Mouse (Mus musculus): ENCODE results near the gene Ccdc126. TPM values are rescaled to one million over a fixed set of nuclear protein-coding genes. Genes with fewer than 3 reads are reported as not detected.
"Not testable (repeated sequence)": the region's sequence is repeated elsewhere in the genome, so short reads cannot be mapped to it uniquely, and the experiment has no call there.

Gene Ccdc126
- 11.3 and 12.0 TPM in 2 replicates for polyA plus RNA-seq (2012; rRNA removed)

- peak; percentile 96 to 99 for DNase-seq (ENCODE audit: extremely low spot score in 1 of 2, low spot score in 1 of 2)
Measured at GRCm38 (mm10) chr6:49318966-49319594, at the start of gene Ccdc126. TSS of gene Ccdc126 (plus strand) at chr6:49319274.

- peak in 1 of 2 experiments; percentile 23 for DNase-seq (ENCODE audit: extremely low spot score in 1 of 2, low spot score in 1 of 2)
Measured at GRCm38 (mm10) chr6:49269923-49270322, 49.2 kb upstream of the Ccdc126 start.

DNA sequence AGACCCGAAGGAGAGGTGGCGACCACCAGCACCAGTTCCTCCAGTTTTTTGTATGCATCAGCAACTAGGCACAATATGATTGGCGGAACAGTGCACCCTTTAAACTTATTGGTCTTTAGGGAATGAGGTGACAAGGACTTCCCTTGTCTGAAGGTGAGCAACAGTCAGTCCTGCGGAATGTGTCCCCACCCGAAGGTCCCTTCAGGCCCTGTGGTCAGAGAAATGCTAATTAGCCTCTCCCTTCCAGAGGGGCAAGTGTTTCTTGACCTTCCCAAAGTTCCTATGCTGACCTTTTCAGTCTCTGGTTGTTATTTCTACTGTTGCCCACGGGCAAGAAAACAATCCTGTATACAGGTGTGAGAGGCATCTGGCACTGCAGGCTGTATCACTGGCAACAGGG, 47.3 kb upstream of the Ccdc126 start:
- DNase-seq (ENCODE audit: extremely low spot score in 1 of 2, low spot score in 1 of 2), result no peak

GRCm38 (mm10) chr6:49272863-49273262, 46.2 kb upstream of the Ccdc126 start:
- no peak for DNase-seq (ENCODE audit: extremely low spot score in 1 of 2, low spot score in 1 of 2)

GRCm38 (mm10) chr6:49273934-49274333, 45.1 kb upstream of the Ccdc126 start:
- no peak for DNase-seq (ENCODE audit: extremely low spot score in 1 of 2, low spot score in 1 of 2)

GRCm38 (mm10) chr6:49274416-49275091, 44.5 kb upstream of the Ccdc126 start:
- DNase-seq (ENCODE audit: extremely low spot score in 1 of 2, low spot score in 1 of 2), result no peak

- DNase-seq (ENCODE audit: extremely low spot score in 1 of 2, low spot score in 1 of 2), result no peak
Measured at GRCm38 (mm10) chr6:49275296-49275695, 43.8 kb upstream of the Ccdc126 start.

DNA sequence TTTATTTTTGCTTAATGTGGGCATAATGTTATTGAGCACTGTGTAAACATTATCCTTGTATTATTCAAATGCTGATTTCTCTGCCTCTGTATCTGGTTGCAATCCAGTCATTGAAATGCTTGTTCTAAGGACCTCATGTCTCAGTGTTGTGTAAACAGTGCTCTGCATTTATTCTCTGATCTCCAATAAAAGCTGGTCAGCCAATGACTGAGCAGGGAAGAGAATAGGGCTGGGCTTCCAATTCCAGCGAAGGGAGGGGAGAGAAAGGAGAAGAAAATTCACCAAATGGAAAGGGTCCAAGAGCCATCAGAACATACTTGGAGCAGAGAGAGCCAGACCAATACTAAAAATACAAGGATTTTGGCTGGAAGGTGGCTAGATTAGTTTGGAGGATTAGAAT, 38.1 kb upstream of the Ccdc126 start:
- no peak for DNase-seq (ENCODE audit: extremely low spot score in 1 of 2, low spot score in 1 of 2)

- DNase-seq (ENCODE audit: extremely low spot score in 1 of 2, low spot score in 1 of 2), result no peak
Measured at GRCm38 (mm10) chr6:49282122-49282521, 37.0 kb upstream of the Ccdc126 start.

DNA sequence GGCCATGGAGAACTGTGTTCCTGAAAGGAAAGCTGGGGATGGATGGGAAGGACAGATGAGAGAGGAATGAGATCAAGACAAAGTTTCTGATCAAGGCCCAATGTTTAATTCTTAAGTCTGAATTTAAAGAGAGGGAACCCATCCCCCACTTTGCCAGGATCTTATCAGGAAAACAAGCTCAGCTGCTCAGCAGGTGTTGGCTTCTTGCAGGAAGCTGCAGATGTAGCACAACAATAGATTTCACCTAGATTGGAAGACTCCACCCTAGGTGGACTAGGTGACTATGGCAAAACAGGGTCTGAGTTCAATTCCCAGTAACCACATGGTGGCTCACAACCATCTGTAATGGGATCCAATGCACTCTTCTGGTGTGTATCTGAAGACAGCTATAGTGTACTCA, 20.8 kb upstream of the Ccdc126 start:
- DNase-seq (ENCODE audit: extremely low spot score in 1 of 2, low spot score in 1 of 2), result no peak

- DNase-seq (ENCODE audit: extremely low spot score in 1 of 2, low spot score in 1 of 2), result not testable (repeated sequence)
Measured at GRCm38 (mm10) chr6:49314821-49315220, 4.3 kb upstream of the Ccdc126 start.

- DNase-seq (ENCODE audit: extremely low spot score in 1 of 2, low spot score in 1 of 2), result peak in 1 of 2 experiments; percentile 46
Measured at GRCm38 (mm10) chr6:49319595-49320315, 681 bp downstream of the Ccdc126 start.

DNA sequence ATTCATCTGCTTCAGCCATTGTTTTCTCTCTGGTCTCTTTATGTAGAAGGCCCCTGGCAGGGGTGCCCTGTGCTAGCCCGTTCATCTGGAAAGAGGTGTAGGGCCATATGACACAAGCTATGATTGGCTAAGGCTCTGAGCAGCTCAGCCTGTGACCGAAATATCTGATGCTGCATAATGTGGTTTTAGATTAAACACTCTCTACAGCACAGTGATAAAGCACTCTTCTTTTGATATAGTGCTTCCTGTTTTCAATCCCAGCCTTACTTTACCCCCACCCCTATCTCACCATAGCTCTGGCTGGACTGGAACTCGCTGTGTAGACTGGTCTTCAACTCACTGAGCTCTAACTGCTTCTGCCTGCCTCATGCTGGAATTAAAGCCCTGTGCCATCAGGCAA, 2.3 kb downstream of the Ccdc126 start:
- DNase-seq (ENCODE audit: extremely low spot score in 1 of 2, low spot score in 1 of 2), result no peak

GRCm38 (mm10) chr6:49322056-49322455, 3.0 kb downstream of the Ccdc126 start:
- peak in 1 of 2 experiments; percentile 16 for DNase-seq (ENCODE audit: extremely low spot score in 1 of 2, low spot score in 1 of 2)

DNA sequence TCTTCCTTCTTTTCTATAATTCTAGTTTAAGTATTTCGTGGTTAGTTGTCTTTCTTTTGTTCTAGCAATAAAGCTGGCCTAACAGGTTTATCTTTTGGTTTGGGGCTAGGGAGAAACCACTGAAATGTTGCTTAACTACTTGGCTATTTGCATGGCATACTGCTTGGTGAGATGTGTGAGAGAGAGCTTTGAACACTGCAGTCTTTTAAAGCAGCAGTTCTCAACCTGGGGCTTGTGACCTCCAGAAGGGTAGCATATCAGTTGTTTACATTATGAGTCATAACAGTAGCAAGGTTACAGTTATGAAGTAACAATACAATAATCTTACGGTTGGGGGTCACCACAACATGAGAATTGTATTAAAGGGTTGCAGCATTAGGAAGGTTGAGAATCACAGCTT, 3.9 kb downstream of the Ccdc126 start:
- DNase-seq (ENCODE audit: extremely low spot score in 1 of 2, low spot score in 1 of 2), result no peak

DNA sequence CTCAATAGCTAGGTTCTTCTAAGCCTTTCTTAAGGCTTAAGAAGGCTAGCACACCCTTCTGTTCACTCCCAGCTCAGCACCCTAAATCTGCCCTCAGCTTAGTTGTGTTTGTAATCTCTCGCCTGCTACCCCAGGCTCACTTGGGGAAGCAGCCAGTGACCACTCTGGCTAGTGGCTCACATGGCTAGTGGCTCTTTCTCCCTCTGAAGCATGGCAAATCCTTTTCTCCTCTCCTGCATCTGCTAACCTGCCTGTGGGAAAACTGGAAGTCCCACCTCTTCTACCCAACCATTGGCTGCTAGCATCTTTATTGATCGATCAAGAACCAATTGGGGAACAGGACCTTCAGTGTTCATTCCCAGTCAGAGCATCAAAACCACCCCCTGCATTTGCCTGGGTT, 5.5 kb downstream of the Ccdc126 start:
- DNase-seq (ENCODE audit: extremely low spot score in 1 of 2, low spot score in 1 of 2), result no peak

DNA sequence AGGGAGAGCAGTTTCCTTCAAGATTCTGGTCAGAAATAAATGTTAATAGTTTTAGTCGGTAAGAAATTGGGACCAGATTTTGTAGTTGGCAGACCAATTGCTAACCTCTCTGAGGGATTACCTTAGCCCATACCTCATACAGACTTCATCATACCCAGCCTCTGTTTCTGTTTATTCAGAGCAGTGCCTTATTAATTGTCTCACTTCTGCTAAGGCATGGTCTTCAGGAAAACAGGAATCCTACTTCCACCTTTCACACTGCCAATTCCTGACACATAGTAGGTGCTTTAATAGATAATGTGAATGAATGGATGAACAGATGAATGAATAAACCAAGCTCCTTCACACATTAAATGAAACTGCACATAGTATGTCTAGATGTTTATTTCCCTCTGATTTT, 6.2 kb downstream of the Ccdc126 start:
- DNase-seq (ENCODE audit: extremely low spot score in 1 of 2, low spot score in 1 of 2), result no peak

GRCm38 (mm10) chr6:49326846-49327245, 7.8 kb downstream of the Ccdc126 start:
- DNase-seq (ENCODE audit: extremely low spot score in 1 of 2, low spot score in 1 of 2), result no peak

GRCm38 (mm10) chr6:49331369-49332059, 12.4 kb downstream of the Ccdc126 start:
- DNase-seq (ENCODE audit: extremely low spot score in 1 of 2, low spot score in 1 of 2), result no peak

- no peak for DNase-seq (ENCODE audit: extremely low spot score in 1 of 2, low spot score in 1 of 2)
Measured at GRCm38 (mm10) chr6:49332060-49332370, 12.9 kb downstream of the Ccdc126 start.

- DNase-seq (ENCODE audit: extremely low spot score in 1 of 2, low spot score in 1 of 2), result no peak
Measured at GRCm38 (mm10) chr6:49338566-49338965, 19.5 kb downstream of the Ccdc126 start.
